ENCODE assay signal across 17 mouse cellular contexts in genomic region chr1:194952891-194953290, GRCm38 (mm10). TPM values are rescaled to one million over a fixed set of nuclear protein-coding genes. Genes with fewer than 3 reads are reported as not detected.
DNase-seq lines count a peak whose midpoint lies in the region; ATAC-seq and TF ChIP-seq lines count a peak whose summit lies in the region.
"Had no signal": no experiment of that assay in that cellular context is flagged by ENCODE, and none has a peak within 500 bp of the region (broad histone marks: within the 10 kb centered on the region; RNA-seq: fewer than 3 reads in every experiment).

No protein-coding gene starts in this region.

- no peaks in the 10 kb centered on the region for H3K36me3 ChIP-seq in kidney, adult 2 months (ENCODE audit: control insufficient read depth, insufficient read depth, low read length)
- H3K36me3 ChIP-seq in kidney, embryonic 15.5 days: no peaks in the 10 kb centered on the region
- H3K36me3 ChIP-seq in midbrain, postnatal 0 days (ENCODE audit: insufficient read depth, low read length): no peaks in the 10 kb centered on the region
- no peaks in the 10 kb centered on the region for H3K36me3 ChIP-seq in midbrain, embryonic 14.5 days (ENCODE audit: control insufficient read depth, insufficient read depth, low read length)
- H3K36me3 ChIP-seq: hindbrain, embryonic 13.5 days; limb, embryonic 13.5 days had no signal

- no peak for ATAC-seq in kidney, embryonic 15.5 days (replicated peaks; ENCODE audit: low FRiP score)
- no peak for ATAC-seq in midbrain, postnatal 0 days (ENCODE audit: low FRiP score)
- ATAC-seq in midbrain, embryonic 14.5 days (ENCODE audit: low FRiP score, low TSS enrichment): no peak

- H3K27ac ChIP-seq in kidney, adult 2 months (ENCODE audit: insufficient read depth, low read depth, low read length): no peak overlapping the region
- no peak overlapping the region for H3K27ac ChIP-seq in kidney, embryonic 15.5 days
- no peak overlapping the region for H3K27ac ChIP-seq in midbrain, postnatal 0 days (ENCODE audit: low read depth, low read length)
- no peak overlapping the region for H3K27ac ChIP-seq in midbrain, embryonic 14.5 days (replicated peaks; ENCODE audit: low read depth, low read length)
- H3K27ac ChIP-seq: hindbrain, embryonic 13.5 days; limb, embryonic 13.5 days had no signal

- no peak overlapping the region for H3K4me3 ChIP-seq in kidney, adult 2 months (ENCODE audit: insufficient read depth, low read depth, low read length)
- no peak overlapping the region for H3K4me3 ChIP-seq in kidney, embryonic 15.5 days (replicated peaks)
- no peak overlapping the region for H3K4me3 ChIP-seq in midbrain, postnatal 0 days (ENCODE audit: low read depth, low read length)
- no peak overlapping the region for H3K4me3 ChIP-seq in midbrain, embryonic 14.5 days (replicated peaks; ENCODE audit: low read depth, low read length)
- H3K4me3 ChIP-seq: hindbrain, embryonic 13.5 days; limb, embryonic 13.5 days had no signal

- TF ChIP-seq POLR2A in kidney, adult 2 months (IDR thresholded peaks at IDR 0.05; ENCODE audit: low read depth, low read length): no peak

- no peaks in the 10 kb centered on the region for H3K27me3 ChIP-seq in kidney, adult 2 months (replicated peaks; ENCODE audit: control insufficient read depth, insufficient read depth, low read length)
- no peaks in the 10 kb centered on the region for H3K27me3 ChIP-seq in kidney, embryonic 15.5 days
- H3K27me3 ChIP-seq in midbrain, postnatal 0 days (ENCODE audit: insufficient read depth, low read length): no peaks in the 10 kb centered on the region
- H3K27me3 ChIP-seq in midbrain, embryonic 14.5 days (ENCODE audit: control insufficient read depth, insufficient read depth, low read length): no peaks in the 10 kb centered on the region
- H3K27me3 ChIP-seq: hindbrain, embryonic 13.5 days; limb, embryonic 13.5 days had no signal

- no peak overlapping the region for H3K9ac ChIP-seq in kidney, embryonic 15.5 days
- no peak overlapping the region for H3K9ac ChIP-seq in midbrain, postnatal 0 days (replicated peaks; ENCODE audit: low read length, poor library complexity, severe bottlenecking)
- H3K9ac ChIP-seq in midbrain, embryonic 14.5 days (replicated peaks; ENCODE audit: low read length): no peak overlapping the region
- H3K9ac ChIP-seq: hindbrain, embryonic 13.5 days; limb, embryonic 13.5 days had no signal

- TF ChIP-seq CTCF in kidney, adult 2 months (conservative IDR thresholded peaks at IDR 0.05; ENCODE audit: insufficient read depth, insufficient read length, low read depth, low read length): 0 out of 2 replicates have a peak, but pooled peaks have one; percentile 6
- TF ChIP-seq CTCF in midbrain, postnatal 0 days (IDR thresholded peaks at IDR 0.05): peak; percentile 53

- 93% methylated on average over 1 of the region's 1 CpGs for WGBS in kidney, adult 2 months
- WGBS in kidney, embryonic 15.5 days: 88% methylated on average over 1 of the region's 1 CpGs
- 96% methylated on average over 1 of the region's 1 CpGs for WGBS in midbrain, postnatal 0 days
- 96% methylated on average over 1 of the region's 1 CpGs for WGBS in midbrain, embryonic 14.5 days

- no peaks in the 10 kb centered on the region for H3K9me3 ChIP-seq in kidney, embryonic 15.5 days (replicated peaks)
- H3K9me3 ChIP-seq in midbrain, postnatal 0 days (ENCODE audit: low read length): no peaks in the 10 kb centered on the region
- no peaks in the 10 kb centered on the region for H3K9me3 ChIP-seq in midbrain, embryonic 14.5 days (ENCODE audit: control insufficient read depth, low read length)
- H3K9me3 ChIP-seq: hindbrain, embryonic 13.5 days; limb, embryonic 13.5 days had no signal

- no peaks in the 10 kb centered on the region; the same call in 1 of the 2 replicates for H3K4me1 ChIP-seq in kidney, adult 2 months (ENCODE audit: control insufficient read depth, insufficient read depth, low read length)
- H3K4me1 ChIP-seq in kidney, embryonic 15.5 days: no peaks in the 10 kb centered on the region
- H3K4me1 ChIP-seq in midbrain, postnatal 0 days (ENCODE audit: insufficient read depth, low read length): no peaks in the 10 kb centered on the region
- no peaks in the 10 kb centered on the region for H3K4me1 ChIP-seq in midbrain, embryonic 14.5 days (ENCODE audit: control insufficient read depth, insufficient read depth, low read length)
- H3K4me1 ChIP-seq: hindbrain, embryonic 13.5 days; limb, embryonic 13.5 days had no signal

- peak; percentile 24 for DNase-seq in embryo, embryonic 10 days (ENCODE audit: low spot score)
- no peak for DNase-seq in embryo, embryonic 9.5 days (ENCODE audit: extremely low spot score)
- no peak for DNase-seq in kidney, adult 2 months
- DNase-seq in midbrain, postnatal 0 days (ENCODE audit: low spot score): no peak
- DNase-seq in midbrain, embryonic 14.5 days: no peak
- no peak for DNase-seq in spleen, adult 18-20 months
- no peak for DNase-seq in ovary, postnatal 10 days (ENCODE audit: low spot score)
- DNase-seq: adrenal gland, postnatal 36 days; cerebellum, postnatal 14 days; gastrocnemius, postnatal 36 days; kidney, adult 11 months; kidney, postnatal 4 days; lung, adult 2 months; thymus, postnatal 36 days had no signal

- no peak overlapping the region for H3K4me2 ChIP-seq in kidney, embryonic 15.5 days
- no peak overlapping the region for H3K4me2 ChIP-seq in midbrain, postnatal 0 days (ENCODE audit: low read depth, low read length, poor library complexity, severe bottlenecking)
- no peak overlapping the region for H3K4me2 ChIP-seq in midbrain, embryonic 14.5 days (ENCODE audit: low read length)
- H3K4me2 ChIP-seq: hindbrain, embryonic 13.5 days; limb, embryonic 13.5 days had no signal

RNA-seq across cellular contexts. Expression of gene Cd34, which starts 14.3 kb away (rescaled TPM):
- polyA plus RNA-seq in kidney, adult 2 months (2012; rRNA removed): 33.9 and 37.5 TPM in 2 replicates
- 95.6 TPM in 2 replicates for polyA plus RNA-seq in kidney, embryonic 15.5 days (2015; fragmentation: Nextera tagmentation; extraction: Ambion mirVana)
- 18.5 and 23.9 TPM in 2 replicates for total RNA-seq in midbrain, postnatal 0 days (2014; rRNA removed)
- polyA plus RNA-seq in midbrain, postnatal 0 days (2015; fragmentation: Nextera tagmentation; extraction: Ambion mirVana): 17.6 and 20.3 TPM in 2 replicates
- 15.8 and 34.8 TPM in 2 replicates for polyA plus RNA-seq in midbrain, embryonic 14.5 days (2014; fragmentation: Nextera tagmentation; extraction: Ambion mirVana)
